Mouse (Mus musculus): ENCODE data around the gene Sgsm2. TPM values are rescaled to one million over a fixed set of nuclear protein-coding genes. Genes with fewer than 3 reads are reported as not detected.
"Not testable (repeated sequence)": the region's sequence is repeated elsewhere in the genome, so short reads cannot be mapped to it uniquely, and the experiment has no call there.

The Sgsm2 gene
- polyA plus RNA-seq, 1 experiment from 2014 or later: 6.0 TPM

DNA sequence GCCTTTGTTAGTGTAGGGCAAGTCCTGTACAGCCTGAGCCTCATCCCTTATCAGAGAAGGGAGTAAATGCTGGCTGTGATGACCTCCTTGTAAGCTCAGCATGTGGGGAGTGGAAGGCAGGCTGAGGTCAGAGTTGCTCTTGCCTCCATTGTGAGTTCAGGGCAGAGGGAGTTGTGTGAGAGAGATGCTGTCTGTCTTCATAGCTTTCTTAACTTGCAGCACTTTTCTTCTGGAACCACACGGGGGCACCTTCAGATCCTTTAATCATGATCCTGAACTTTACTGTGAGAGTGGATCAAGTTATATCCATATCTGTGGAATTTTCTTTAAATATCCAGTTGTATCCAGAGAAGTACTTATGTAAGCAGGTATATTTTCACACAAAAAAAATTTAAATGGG lies 75.4 kb downstream of the Sgsm2 start:
- Histone ChIP-seq H3K27me3 (no peaks in the 10 kb centered on the region), H3K36me3 (peaks cover 43% of the 10 kb centered on the region), H3K4me2 (replicated peaks) (no peak overlapping the region), H3K9me3 (no peaks in the 10 kb centered on the region), H3K27ac (no peak overlapping the region), H3K4me1 (no peaks in the 10 kb centered on the region), H3K9ac (no peak overlapping the region), H3K4me3 (no peak overlapping the region)
- ATAC-seq (ENCODE audit: low FRiP score, low read depth): no peak
- WGBS: 36% methylated on average over 1 of the region's 1 CpGs

DNA sequence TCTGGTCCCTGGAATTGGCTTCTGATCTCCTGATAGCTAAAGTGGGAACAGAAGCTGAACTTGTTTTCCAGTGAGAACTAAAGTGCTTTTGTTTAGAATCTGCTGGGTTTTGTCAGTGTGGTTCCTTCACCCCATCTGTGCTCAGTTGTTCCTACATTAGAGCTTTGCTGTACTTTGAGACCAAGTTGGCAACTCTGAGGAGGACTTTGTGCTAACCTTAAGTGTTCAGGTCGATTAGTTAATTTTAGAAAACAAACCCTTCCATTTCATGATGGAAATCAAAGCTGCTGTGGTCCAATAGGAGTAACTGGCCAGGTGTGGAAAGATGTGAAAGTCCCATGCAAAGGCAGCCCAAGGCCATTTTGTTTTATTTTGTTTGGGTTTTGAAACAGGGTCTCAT lies 75.9 kb downstream of the Sgsm2 start:
- Histone ChIP-seq H3K4me1 (no peaks in the 10 kb centered on the region), H3K36me3 (peaks cover 46% of the 10 kb centered on the region), H3K27ac (no peak overlapping the region), H3K4me2 (replicated peaks) (no peak overlapping the region), H3K9me3 (no peaks in the 10 kb centered on the region), H3K9ac (no peak overlapping the region), H3K4me3 (no peak overlapping the region), H3K27me3 (no peaks in the 10 kb centered on the region)
- 63% methylated on average over 1 of the region's 1 CpGs for WGBS
- ATAC-seq (ENCODE audit: low FRiP score, low read depth): no peak

DNA sequence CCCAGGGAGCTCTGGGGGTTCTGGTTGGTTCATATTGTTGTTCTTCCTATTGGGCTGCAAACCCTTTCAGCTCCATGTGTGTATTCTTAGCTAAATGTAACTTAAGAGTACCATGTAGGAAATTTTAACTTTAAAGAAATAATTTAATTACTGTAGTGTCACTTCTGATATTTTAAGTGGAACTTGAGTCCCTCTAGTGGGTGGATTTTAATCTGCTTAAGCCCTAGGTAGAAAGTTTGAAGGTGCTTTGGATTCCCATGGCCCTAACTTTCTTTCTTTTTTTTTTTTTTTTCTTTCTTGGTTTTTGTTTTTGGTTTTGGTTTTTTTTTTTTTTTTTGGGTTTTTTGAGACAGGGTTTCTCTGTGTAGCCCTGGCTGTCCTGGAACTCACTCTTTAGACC lies 81.1 kb downstream of the Sgsm2 start:
- no peak for ATAC-seq (ENCODE audit: low FRiP score, low read depth)
- no peak overlapping the region for H3K27ac ChIP-seq
- H3K4me3 ChIP-seq: no peak overlapping the region
- H3K4me1 ChIP-seq: no peaks in the 10 kb centered on the region
- no peak overlapping the region for H3K9ac ChIP-seq
- H3K9me3 ChIP-seq: no peaks in the 10 kb centered on the region
- H3K36me3 ChIP-seq: peaks cover 56% of the 10 kb centered on the region
- H3K27me3 ChIP-seq: no peaks in the 10 kb centered on the region
- no peak overlapping the region for H3K4me2 ChIP-seq (replicated peaks)

DNA sequence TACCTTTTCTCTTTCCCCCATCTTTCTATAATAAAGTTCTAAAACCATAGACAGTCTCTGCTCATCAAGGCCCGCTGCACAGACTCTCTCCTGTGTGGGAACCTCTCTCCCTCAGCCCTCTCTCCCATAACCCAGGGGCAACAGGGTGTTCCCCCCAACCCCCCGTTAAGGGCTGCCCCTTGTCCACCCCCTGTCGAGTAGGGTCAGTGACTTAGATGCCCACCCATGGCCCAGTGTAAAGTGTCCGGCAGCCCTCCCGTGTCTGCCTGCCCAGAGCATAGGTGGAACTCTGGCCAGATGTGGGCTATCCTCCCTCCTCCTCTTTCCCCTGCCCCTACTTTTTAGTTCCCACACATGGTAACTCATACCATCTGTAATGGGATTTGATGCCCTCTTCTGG lies 85.3 kb downstream of the Sgsm2 start:
- Histone ChIP-seq H3K27me3 (no peaks in the 10 kb centered on the region), H3K4me2 (replicated peaks) (no peak overlapping the region), H3K4me1 (no peaks in the 10 kb centered on the region), H3K36me3 (peaks cover 61% of the 10 kb centered on the region), H3K9me3 (no peaks in the 10 kb centered on the region), H3K4me3 (no peak overlapping the region), H3K9ac (no peak overlapping the region), H3K27ac (no peak overlapping the region)
- ATAC-seq (ENCODE audit: low FRiP score, low read depth): no peak
- 77% methylated on average over 5 of the region's 5 CpGs for WGBS

DNA sequence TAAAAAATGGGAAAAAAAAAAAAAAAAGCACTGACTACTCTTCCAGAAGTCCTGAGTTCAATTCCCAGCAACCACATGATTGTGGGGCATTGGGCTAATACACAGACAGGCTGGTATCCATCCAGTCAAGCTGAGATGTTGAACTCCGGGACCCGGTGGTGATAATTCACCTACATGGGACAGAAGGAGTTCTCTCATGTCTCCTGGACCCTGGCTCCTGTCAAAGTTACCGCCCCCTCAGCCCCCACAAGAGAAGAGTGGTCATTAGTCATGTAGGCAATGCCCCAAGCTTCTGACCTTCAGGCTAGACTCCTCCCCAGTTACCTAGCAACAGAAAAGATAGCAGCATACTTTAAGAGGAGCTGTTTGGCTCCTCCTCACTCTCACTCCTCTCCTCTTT lies 85.8 kb downstream of the Sgsm2 start:
- H3K36me3 ChIP-seq: peaks cover 63% of the 10 kb centered on the region
- H3K4me3 ChIP-seq; H3K27me3 ChIP-seq; ATAC-seq (ENCODE audit: low FRiP score, low read depth); H3K4me1 ChIP-seq; H3K9ac ChIP-seq; H3K4me2 ChIP-seq (replicated peaks); H3K9me3 ChIP-seq; H3K27ac ChIP-seq: not testable (repeated sequence)
- 69% methylated on average over 3 of the region's 3 CpGs for WGBS

DNA sequence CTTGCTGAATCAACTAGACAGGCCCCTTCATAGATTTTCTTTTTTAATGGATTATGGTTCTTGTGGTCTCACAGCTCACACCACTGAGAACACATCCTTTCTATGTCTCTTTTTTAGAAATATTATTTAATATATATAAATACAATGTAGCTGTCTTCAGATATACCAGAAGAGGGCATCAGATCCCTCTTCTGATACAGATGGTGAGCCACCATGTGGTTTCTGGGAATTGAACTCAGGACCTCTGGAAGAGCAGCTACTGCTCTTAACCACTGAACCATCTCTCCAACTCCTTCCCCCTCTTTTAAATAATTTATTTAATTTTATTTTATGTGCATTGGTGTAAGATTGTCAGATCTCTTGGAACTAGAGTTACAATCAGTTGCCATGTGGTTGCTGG lies 86.7 kb downstream of the Sgsm2 start:
- peaks cover 71% of the 10 kb centered on the region for H3K36me3 ChIP-seq
- no peak for ATAC-seq (ENCODE audit: low FRiP score, low read depth)
- no peak overlapping the region for H3K4me3 ChIP-seq

DNA sequence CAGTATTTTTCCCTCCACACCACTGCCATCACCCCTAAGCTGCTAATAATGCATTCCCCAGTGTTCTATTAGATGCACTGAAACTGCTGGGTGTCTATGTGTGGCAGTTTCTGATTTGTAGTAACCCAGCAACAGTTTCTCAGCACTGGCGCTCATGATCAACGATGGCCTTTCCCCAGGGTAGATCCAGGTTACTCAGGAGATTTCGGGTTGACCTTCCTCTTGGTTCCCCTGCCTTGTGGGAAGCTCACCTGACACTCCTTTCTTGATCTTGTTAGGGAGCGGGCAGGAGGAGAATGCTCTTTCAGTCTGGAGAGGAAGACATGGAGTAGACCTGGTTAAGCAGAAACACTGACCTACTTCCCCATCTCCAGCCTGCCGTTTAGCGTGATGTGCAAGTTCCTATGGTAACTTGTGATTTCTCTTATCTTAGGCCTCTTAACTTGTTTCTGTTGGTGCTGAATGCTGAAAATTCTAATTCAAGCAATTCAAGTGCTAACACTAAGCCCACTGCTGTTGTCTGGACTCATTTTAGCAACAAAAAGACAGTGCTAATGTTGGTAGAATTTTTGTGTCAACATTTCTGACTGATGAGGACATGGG lies 88.5 kb downstream of the Sgsm2 start:
- Histone ChIP-seq H3K9me3 (no peaks in the 10 kb centered on the region), H3K4me3 (no peak overlapping the region), H3K36me3 (peaks cover 73% of the 10 kb centered on the region), H3K9ac (no peak overlapping the region), H3K4me1 (no peaks in the 10 kb centered on the region), H3K27ac (no peak overlapping the region), H3K27me3 (no peaks in the 10 kb centered on the region), H3K4me2 (replicated peaks) (no peak overlapping the region)
- WGBS: 93% methylated on average over 6 of the region's 6 CpGs
- no peak for ATAC-seq (ENCODE audit: low FRiP score, low read depth)

More for the DNA sequence above, 86.7 kb downstream of the Sgsm2 start:
- no peaks in the 10 kb centered on the region for H3K9me3 ChIP-seq
- H3K9ac ChIP-seq: no peak overlapping the region
- H3K4me2 ChIP-seq (replicated peaks): no peak overlapping the region
- H3K27me3 ChIP-seq: no peaks in the 10 kb centered on the region
- H3K4me1 ChIP-seq: no peaks in the 10 kb centered on the region
- H3K27ac ChIP-seq: no peak overlapping the region

DNA sequence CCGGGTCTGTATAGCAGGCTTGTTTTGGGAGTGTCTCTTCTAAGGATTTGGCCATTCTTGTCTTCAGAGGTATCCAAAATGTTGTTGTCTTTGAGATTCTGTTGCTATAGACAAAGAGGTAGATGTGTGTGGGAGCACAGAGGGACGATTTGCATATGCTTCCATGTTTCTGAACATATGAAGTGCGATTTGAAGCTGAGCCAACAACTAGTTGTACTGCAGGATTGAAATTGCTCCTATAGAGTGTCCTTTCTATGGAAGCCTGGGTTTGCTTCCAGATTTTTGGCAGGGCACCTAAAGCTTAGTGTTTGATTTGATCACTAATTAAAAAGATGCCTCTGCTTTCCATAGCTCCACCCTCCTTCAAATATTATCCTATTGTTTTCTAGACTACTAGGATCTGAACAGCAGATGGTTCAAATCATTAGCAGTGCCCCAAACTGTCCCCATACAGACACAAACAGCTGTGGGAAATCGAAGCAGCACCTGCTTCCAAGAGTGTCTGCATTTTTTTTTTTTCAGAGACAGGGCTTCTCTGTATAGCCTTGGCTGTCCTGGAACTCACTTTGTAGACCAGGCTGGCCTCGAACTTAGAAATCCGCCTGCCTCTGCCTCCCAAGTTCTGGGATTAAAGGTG lies 89.5 kb downstream of the Sgsm2 start:
- Histone ChIP-seq H3K9me3 (no peaks in the 10 kb centered on the region), H3K27me3 (no peaks in the 10 kb centered on the region), H3K27ac (no peak overlapping the region), H3K36me3 (peaks cover 71% of the 10 kb centered on the region), H3K4me1 (no peaks in the 10 kb centered on the region), H3K4me2 (replicated peaks) (no peak overlapping the region), H3K4me3 (no peak overlapping the region), H3K9ac (no peak overlapping the region)
- ATAC-seq (ENCODE audit: low FRiP score, low read depth): no peak
- 93% methylated on average over 6 of the region's 6 CpGs for WGBS

DNA sequence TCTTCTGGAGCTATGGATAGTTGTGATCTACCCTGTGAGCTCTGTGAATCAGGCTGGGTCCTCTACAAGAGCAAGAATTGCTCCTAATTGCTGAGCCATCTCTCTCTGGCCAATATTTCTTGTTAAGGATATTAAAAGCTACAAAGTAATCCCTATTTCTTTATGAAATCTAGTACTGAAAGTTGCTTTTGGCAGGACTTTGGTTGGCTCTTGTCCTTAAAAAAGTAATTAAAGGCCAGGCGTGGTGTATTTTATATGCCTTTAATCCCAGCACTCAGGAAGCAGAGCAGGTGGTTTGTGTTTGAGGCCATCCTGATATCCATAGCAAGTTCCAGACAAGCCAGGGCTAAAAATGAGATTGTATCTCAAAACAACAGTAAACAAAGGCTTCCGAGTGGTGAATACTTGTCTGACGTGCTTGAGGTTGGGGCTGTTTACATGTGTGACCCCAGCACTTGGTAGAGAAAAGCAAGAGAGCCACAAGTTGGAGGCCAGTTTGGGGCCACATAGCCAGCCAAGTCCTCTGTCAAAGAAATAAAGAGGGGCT lies 92.7 kb downstream of the Sgsm2 start:
- H3K36me3 ChIP-seq: peaks cover 79% of the 10 kb centered on the region
- WGBS: 74% methylated on average over 3 of the region's 3 CpGs
- no peaks in the 10 kb centered on the region for H3K4me1 ChIP-seq

DNA sequence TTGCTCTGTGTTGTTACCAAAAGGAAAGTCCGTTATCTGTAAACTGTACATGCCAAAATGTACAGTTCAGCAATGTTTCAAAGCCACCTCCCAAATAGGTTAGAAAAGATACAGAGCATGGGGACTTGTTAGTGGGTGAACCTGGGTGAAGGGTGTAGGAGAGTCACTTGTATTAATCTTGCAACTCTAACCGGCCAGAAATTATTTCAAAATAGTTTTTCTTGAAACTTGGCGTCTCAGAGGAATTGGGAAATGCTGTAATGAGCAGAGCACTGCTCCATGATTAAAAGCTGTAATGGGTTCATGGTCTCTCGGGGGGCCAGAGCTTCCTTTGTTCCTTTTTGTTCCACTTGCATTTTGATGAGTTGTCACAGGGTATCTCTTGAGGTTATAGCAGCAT lies 96.2 kb downstream of the Sgsm2 start:
- no peaks in the 10 kb centered on the region for H3K27me3 ChIP-seq
- H3K4me3 ChIP-seq: no peak overlapping the region
- H3K9me3 ChIP-seq: no peaks in the 10 kb centered on the region
- H3K36me3 ChIP-seq: peaks cover 80% of the 10 kb centered on the region
- no peak overlapping the region for H3K9ac ChIP-seq
- H3K4me1 ChIP-seq: no peaks in the 10 kb centered on the region
- H3K4me2 ChIP-seq (replicated peaks): no peak overlapping the region
- no peak for ATAC-seq (ENCODE audit: low FRiP score, low read depth)
- H3K27ac ChIP-seq: no peak overlapping the region
- WGBS: 87% methylated on average over 4 of the region's 4 CpGs

More for the DNA sequence above, 92.7 kb downstream of the Sgsm2 start:
- H3K4me2 ChIP-seq (replicated peaks): no peak overlapping the region
- H3K4me3 ChIP-seq: no peak overlapping the region
- no peaks in the 10 kb centered on the region for H3K27me3 ChIP-seq
- H3K27ac ChIP-seq: no peak overlapping the region
- H3K9me3 ChIP-seq: no peaks in the 10 kb centered on the region
- ATAC-seq (ENCODE audit: low FRiP score, low read depth): no peak
- H3K9ac ChIP-seq: no peak overlapping the region

Small RNA genes lying within 50 kb of the gene (microRNA-seq; reads per million reads assigned to microRNA genes)
- gene Mir6926: not detected

Other genes with a start within 250 kb of the Sgsm2 start
- 19.9 and 21.4 TPM in 2 replicates for gene Cluh, start 247.6 kb downstream of the Sgsm2 start, polyA plus RNA-seq (2015; fragmentation: Nextera tagmentation; extraction: Ambion mirVana)
- gene Pafah1b1, start 172.4 kb downstream of the Sgsm2 start, polyA plus RNA-seq (2015; fragmentation: Nextera tagmentation; extraction: Ambion mirVana): 46.7 and 49.7 TPM in 2 replicates
- gene Mettl16, start 126.2 kb downstream of the Sgsm2 start, polyA plus RNA-seq (2015; fragmentation: Nextera tagmentation; extraction: Ambion mirVana): 56.6 and 61.1 TPM in 2 replicates
- gene Mnt, start 66.1 kb downstream of the Sgsm2 start, polyA plus RNA-seq (2015; fragmentation: Nextera tagmentation; extraction: Ambion mirVana): 5.3 and 5.8 TPM in 2 replicates
- 44.8 and 45.6 TPM in 2 replicates for gene Tsr1, start 1.0 kb upstream of the Sgsm2 start, polyA plus RNA-seq (2015; fragmentation: Nextera tagmentation; extraction: Ambion mirVana)
- 21.9 and 22.4 TPM in 2 replicates for gene Smg6, start 28.8 kb upstream of the Sgsm2 start, polyA plus RNA-seq (2015; fragmentation: Nextera tagmentation; extraction: Ambion mirVana)
- 29.2 and 30.3 TPM in 2 replicates for gene Srr, start 28.9 kb upstream of the Sgsm2 start, polyA plus RNA-seq (2015; fragmentation: Nextera tagmentation; extraction: Ambion mirVana)

All from limb, embryonic 13.5 days (tissue).